Mouse (Mus musculus) sigmoid colon, adult 10 weeks (tissue): Measurements from ENCODE around the gene Gdpd5. TPM values are rescaled to one million over a fixed set of nuclear protein-coding genes. Genes with fewer than 3 reads are reported as not detected.

Source experiments
- polyA plus RNA-seq: library from polyadenylated mRNA; stranded (reverse); fragments of 350-450 nt; fragmentation: Illumina TruSeq; extraction: RNeasy Lipid Tissue Mini Kit (QIAGEN cat#74804); gene quantifications from one replicate; pipeline ENCODE4 v1.2.3, GENCODE M21; 2014; ENCODE audit warnings: low read depth, low replicate concordance

The Gdpd5 gene
- polyA plus RNA-seq = 0.16 TPM

GRCm38 (mm10) chr7:99381214-99382087 lies at the start of gene Gdpd5:
Gene Gdpd5 (plus strand): TSS chr7:99381414.

DNA sequence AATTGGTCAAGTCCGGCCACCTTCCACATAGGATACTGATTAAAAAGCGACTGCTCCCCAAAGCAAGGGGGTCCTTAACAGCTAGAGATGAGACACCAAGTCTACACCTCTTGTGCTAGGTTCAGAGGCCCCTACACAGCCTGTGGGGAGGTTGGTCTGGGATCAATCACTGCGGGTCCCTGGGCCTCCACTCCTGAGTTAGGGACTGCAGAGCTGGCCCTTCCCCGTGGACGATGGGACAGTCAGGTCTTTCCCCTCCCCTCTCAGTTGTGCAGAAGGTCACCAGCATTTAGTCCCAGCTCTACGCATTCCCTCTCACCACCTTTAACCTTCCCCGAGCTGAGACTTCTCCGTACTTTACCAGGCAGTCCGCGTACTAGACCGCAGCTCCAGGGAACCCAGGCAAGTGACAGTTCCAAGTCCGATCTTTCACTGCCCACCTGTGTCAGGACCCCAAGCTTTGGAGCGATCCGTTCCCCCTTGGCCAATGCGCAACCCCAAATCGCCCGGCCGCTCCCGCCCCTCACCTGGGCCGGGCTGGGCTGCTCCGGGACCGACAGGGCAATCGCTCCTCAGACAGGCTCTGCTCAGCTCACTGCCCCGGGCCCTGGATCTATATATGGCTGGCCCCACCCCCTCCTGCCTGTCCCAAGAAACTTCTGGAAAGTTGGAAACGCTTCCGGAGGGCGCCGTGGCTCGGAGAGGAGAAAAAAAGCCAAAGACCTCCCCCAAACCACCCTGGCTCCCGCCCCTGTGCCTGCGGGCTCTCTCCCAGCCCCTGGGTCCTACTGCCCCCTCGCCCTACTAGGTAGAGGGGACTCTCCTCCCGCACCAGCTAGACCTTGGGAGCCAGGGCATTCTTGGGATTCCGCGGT lies 28.5 kb upstream of the Gdpd5 start, which contains the start of gene Serpinh1:
Serpinh1 (minus strand) TSS at position 714 of the 875 bp plus-strand sequence.

DNA sequence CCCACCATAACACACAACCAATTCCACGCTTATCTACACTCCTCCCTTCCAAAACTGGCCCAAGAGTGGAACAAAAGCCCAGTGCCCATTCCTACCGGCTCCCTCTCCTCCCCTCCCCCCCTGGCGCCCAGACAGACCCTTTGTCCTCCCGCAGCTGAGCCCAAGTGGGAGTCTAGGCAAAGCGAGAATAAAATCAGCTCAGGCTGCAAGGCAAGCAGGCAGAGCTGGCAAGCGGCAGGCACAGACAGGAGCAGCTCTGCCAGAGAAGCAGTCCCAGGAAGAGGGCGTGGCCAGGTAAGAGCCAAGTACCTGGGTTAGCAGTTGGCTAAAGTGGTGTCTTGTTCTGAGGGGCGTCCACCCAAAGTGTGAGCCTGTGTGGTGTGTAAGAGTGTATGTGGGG lies 84.6 kb downstream of the Gdpd5 start, which contains the start of gene Klhl35:
Klhl35 (plus strand) TSS at position 194 of the 400 bp plus-strand sequence.

DNA sequence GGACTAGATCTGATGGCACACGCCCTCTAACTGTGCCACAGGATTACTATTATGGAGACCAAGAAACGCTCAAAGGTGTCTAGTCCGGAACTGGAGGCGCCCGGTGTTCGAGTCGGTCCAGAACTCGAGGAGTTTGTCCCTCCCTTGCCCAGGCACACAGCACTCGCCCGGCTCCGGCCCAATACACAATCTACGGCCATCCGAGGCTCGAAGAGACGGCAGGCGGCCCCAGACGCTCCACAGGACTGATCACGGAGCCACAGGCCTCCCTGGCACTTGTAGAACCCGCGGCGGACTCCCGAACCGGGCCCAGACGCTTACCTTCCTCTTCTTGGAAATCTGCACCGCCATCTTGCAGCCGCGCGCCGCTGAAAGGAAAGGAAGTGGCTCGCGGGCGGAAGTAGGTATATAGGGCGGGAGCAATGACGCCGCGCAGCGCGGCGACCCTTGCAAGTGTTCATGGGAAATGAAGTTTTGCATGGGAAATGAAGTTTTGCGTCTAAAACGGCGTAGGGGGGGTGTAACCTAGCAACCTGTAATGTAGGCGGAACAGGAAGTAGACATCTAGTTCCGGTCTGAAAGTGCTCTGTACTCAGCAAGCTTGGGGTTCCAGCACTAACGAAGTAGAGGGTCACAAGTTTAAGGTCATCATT lies 102.2 kb downstream of the Gdpd5 start, which contains the start of gene Rps3:
Rps3 (minus strand) TSS at position 468 of the 653 bp plus-strand sequence.

Other genes starting within 250 kb of the Gdpd5 start
- 10.9 TPM for gene Uvrag, start 240.3 kb upstream of the Gdpd5 start, polyA plus RNA-seq
- gene Dgat2, start 198.7 kb upstream of the Gdpd5 start, polyA plus RNA-seq = 7.0 TPM
- 0.41 TPM for gene Mogat2, start 142.8 kb upstream of the Gdpd5 start, polyA plus RNA-seq
- gene Map6, start 114.0 kb upstream of the Gdpd5 start, polyA plus RNA-seq = 0.79 TPM
- gene Serpinh1, start 28.2 kb upstream of the Gdpd5 start, polyA plus RNA-seq = 34.9 TPM
- not detected for gene Klhl35, start 84.6 kb downstream of the Gdpd5 start, polyA plus RNA-seq
- 931 TPM for gene Rps3, start 102.3 kb downstream of the Gdpd5 start, polyA plus RNA-seq
- 17.6 TPM for gene Arrb1, start 154.1 kb downstream of the Gdpd5 start, polyA plus RNA-seq
- gene Tpbgl, start 245.7 kb downstream of the Gdpd5 start, polyA plus RNA-seq = 0.95 TPM